Mouse (Mus musculus) mesoderm, embryonic 11.5 days (tissue): ENCODE results near the gene Gm21650.
"Not testable (repeated sequence)": the region's sequence is repeated elsewhere in the genome, so short reads cannot be mapped to it uniquely, and the experiment has no call there.

Experiments
- DNase-seq: peaks from one replicate; pipeline ENCODE4 v3.0.0-alpha.2; 2012; ENCODE audit warnings: low read depth, low spot score

The Gm21650 gene

DNA sequence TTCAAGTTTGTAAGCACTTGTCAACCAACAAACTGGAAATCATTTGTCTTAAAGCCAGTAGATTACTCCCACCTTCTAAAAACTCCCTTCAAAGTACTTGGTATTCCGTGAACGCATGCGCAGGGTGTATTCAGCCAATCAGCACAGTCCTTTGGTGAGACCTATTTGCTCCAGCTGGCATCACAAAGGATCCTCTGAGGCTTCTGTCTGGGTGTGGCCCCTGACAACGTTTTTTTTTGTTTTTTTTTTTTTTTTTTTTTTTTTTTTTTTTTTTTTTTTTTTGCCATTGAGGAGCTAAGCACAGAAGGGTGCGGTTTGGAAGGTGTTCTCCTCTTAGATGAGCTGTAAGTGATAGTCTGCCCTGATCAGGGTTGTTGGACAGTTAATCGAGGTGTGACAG, at the start of gene Gm21650:
Gm21650 (plus strand) TSS at position 301 of the 400 bp plus-strand sequence.
- not testable (repeated sequence) for DNase-seq
